Mouse (Mus musculus): ENCODE results near the gene Npb.

DNA sequence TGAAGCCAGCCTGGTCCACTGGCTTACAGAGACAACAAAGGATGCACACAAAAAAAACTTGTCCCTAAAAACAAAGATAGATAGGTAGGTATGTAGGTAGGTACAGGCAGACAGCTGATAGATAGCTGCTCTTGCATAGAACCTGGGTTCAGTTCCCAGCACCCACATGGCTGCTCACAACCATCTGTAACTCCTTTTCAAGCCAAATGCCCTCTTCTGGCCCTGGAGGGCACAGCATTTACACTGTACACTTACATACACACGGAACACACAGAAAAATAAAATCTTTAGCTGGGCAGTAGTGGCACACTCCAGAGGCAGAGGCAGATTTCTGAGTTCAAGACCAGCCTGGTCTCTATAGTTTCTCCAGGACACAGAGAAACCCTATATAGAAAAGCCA, 24.3 kb upstream of the Npb start:
- TF ChIP-seq CTCF (IDR thresholded peaks at IDR 0.05; ENCODE audit: low read depth) (no peak), EP300 (IDR thresholded peaks at IDR 0.05; ENCODE audit: low read depth) (no peak)

Data from liver, postnatal 0 days (tissue).